Mouse (Mus musculus): ENCODE results near the gene Atf6b. TPM values are rescaled to one million over a fixed set of nuclear protein-coding genes. Genes with fewer than 3 reads are reported as not detected.

The Atf6b gene
- polyA plus RNA-seq, 1 experiment from 2014 or later, result 84.7 TPM

DNA sequence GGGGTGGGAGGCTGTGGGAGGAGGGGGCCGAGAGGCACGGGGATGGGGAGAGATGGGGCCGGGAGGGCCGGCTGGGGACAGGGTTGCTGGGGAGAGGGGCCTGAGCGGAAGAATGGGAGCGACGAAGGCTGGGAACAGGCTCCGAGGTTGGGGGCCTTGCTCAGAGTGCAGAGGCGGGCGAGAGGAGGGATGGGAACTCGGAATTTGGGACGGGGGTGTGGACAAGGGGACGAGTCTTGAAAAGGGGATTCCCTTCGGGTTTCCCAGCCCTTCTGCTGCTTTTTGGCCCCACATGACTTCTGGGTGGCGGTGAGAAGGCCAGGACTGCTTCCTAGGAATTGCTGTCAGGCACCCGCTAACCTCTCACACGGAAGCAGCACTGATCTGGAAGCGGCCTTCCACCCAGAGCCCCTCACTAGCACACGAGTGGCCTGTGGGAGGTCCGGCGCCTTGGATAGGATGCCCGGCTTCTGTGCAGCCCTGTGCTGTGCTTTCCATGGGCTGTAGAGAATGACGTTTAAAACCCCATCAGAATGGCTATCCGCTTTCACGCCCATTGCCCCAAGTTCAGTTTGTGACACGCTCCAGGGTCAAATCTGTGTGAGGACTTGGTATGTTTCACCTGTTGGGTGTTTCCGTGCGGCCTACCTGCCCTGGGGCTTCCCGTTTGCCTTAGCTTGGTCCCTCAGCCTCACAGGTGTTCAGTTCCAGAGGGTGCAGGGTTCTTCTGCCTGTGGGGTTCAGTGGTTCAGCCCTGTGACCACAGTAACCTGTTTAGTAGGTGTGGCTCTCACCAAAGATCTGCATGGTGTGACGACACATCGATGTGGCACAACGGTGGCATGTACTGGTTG lies 40.5 kb upstream of the Atf6b start:
- Histone ChIP-seq H3K4me1 (replicated peaks; ENCODE audit: control insufficient read depth, insufficient read depth, low read length) (peaks cover 43% of the 10 kb centered on the region), H3K4me3 (replicated peaks; ENCODE audit: low read length) (peak overlapping the region; percentile 80), H3K36me3 (replicated peaks; ENCODE audit: control insufficient read depth, insufficient read depth) (peaks cover 20% of the 10 kb centered on the region), H3K4me2 (replicated peaks) (peak overlapping the region; percentile 66), H3K27me3 (ENCODE audit: control insufficient read depth, insufficient read depth, low read length) (no peaks in the 10 kb centered on the region), H3K9me3 (ENCODE audit: control insufficient read depth, low read length) (no peaks in the 10 kb centered on the region), H3K9ac (peak overlapping the region; percentile 92), H3K27ac (peak overlapping the region; percentile 87)
- ATAC-seq (ENCODE audit: low FRiP score) (no peak), DNase-seq (ENCODE audit: low spot score) (no peak)
- WGBS, result 15% methylated on average over 32 of the region's 32 CpGs

- no peak overlapping the region; the same call in 1 of the 2 replicates for H3K9ac ChIP-seq
- no peak overlapping the region for H3K4me3 ChIP-seq (replicated peaks; ENCODE audit: low read length)
- H3K27ac ChIP-seq, result no peak overlapping the region
- H3K4me1 ChIP-seq (replicated peaks; ENCODE audit: control insufficient read depth, insufficient read depth, low read length), result peaks cover 34% of the 10 kb centered on the region
- no peaks in the 10 kb centered on the region for H3K27me3 ChIP-seq (ENCODE audit: control insufficient read depth, insufficient read depth, low read length)
- no peaks in the 10 kb centered on the region for H3K9me3 ChIP-seq (ENCODE audit: control insufficient read depth, low read length)
- H3K4me2 ChIP-seq (replicated peaks), result no peak overlapping the region
- 88% methylated on average over 7 of the region's 7 CpGs for WGBS
- peaks cover 36% of the 10 kb centered on the region for H3K36me3 ChIP-seq (replicated peaks; ENCODE audit: control insufficient read depth, insufficient read depth)
- ATAC-seq (ENCODE audit: low FRiP score), result no peak
- no peak for DNase-seq (ENCODE audit: low spot score)
Measured at GRCm38 (mm10) chr17:34607997-34608396, 38.9 kb upstream of the Atf6b start.

DNA sequence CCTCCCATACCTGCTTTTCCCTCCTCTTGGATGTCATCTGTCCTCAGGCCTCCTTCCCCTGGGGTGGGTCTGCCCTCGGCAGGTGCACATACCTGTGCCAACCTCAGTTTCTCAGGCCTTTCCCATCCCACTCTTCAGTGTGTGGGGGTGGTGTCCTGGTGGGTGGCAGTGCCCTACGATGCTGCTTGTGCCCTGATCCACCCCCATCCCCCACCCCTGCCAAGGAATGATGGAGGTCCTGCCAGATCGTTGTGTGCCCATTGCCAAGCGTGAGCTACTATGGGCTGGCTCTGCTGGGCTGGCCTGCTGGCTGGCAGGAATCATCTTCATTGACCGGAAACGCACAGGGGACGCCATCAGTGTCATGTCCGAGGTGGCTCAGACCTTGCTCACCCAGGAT lies 35.9 kb upstream of the Atf6b start:
- H3K27me3 ChIP-seq (ENCODE audit: control insufficient read depth, insufficient read depth, low read length), result no peaks in the 10 kb centered on the region
- 90% methylated on average over 8 of the region's 8 CpGs for WGBS
- H3K27ac ChIP-seq, result no peak overlapping the region
- DNase-seq (ENCODE audit: low spot score), result no peak
- H3K4me3 ChIP-seq (replicated peaks; ENCODE audit: low read length), result no peak overlapping the region
- ATAC-seq (ENCODE audit: low FRiP score), result no peak
- H3K9ac ChIP-seq, result no peak overlapping the region
- H3K9me3 ChIP-seq (ENCODE audit: control insufficient read depth, low read length), result no peaks in the 10 kb centered on the region
- no peak overlapping the region for H3K4me2 ChIP-seq (replicated peaks)
- H3K4me1 ChIP-seq (replicated peaks; ENCODE audit: control insufficient read depth, insufficient read depth, low read length), result peaks cover 24% of the 10 kb centered on the region
- peaks cover 64% of the 10 kb centered on the region for H3K36me3 ChIP-seq (replicated peaks; ENCODE audit: control insufficient read depth, insufficient read depth)

- DNase-seq (ENCODE audit: low spot score) (no peak), ATAC-seq (ENCODE audit: low FRiP score) (no peak)
- Histone ChIP-seq H3K36me3 (replicated peaks; ENCODE audit: control insufficient read depth, insufficient read depth) (peaks cover 72% of the 10 kb centered on the region), H3K27ac (no peak overlapping the region), H3K9me3 (ENCODE audit: control insufficient read depth, low read length) (no peaks in the 10 kb centered on the region), H3K4me2 (replicated peaks) (no peak overlapping the region), H3K27me3 (ENCODE audit: control insufficient read depth, insufficient read depth, low read length) (no peaks in the 10 kb centered on the region), H3K4me3 (replicated peaks; ENCODE audit: low read length) (no peak overlapping the region), H3K4me1 (replicated peaks; ENCODE audit: control insufficient read depth, insufficient read depth, low read length) (peaks cover 7% of the 10 kb centered on the region; the same call in 1 of the 2 replicates), H3K9ac (no peak overlapping the region)
- 88% methylated on average over 10 of the region's 11 CpGs for WGBS
Measured at GRCm38 (mm10) chr17:34613054-34613645, 33.8 kb upstream of the Atf6b start.

DNA sequence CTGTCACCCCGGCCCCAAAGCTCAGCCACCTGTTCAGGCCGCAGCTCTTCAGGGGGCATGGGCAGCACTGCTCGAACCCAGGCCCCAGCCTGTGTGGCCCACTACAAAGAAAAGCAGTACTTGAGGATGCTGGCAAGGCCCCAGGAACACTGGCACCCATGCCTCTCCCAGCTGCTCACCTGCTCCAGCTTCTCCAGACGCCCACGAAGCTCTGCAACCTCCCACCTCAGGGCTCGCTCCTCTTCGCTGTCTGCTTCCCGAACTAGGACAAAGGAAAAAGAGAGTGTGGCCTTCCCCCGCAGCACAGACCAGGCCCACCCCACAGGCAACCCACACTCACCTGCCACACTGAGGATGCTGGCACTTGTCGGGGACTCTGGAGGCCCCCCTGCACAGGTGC lies 33.1 kb upstream of the Atf6b start:
- H3K36me3 ChIP-seq (replicated peaks; ENCODE audit: control insufficient read depth, insufficient read depth), result peaks cover 72% of the 10 kb centered on the region
- DNase-seq (ENCODE audit: low spot score), result no peak
- WGBS, result 89% methylated on average over 10 of the region's 10 CpGs
- no peak overlapping the region for H3K4me2 ChIP-seq (replicated peaks)
- H3K9me3 ChIP-seq (ENCODE audit: control insufficient read depth, low read length), result no peaks in the 10 kb centered on the region
- no peak for ATAC-seq (ENCODE audit: low FRiP score)
- H3K27me3 ChIP-seq (ENCODE audit: control insufficient read depth, insufficient read depth, low read length), result no peaks in the 10 kb centered on the region
- H3K9ac ChIP-seq, result no peak overlapping the region
- no peak overlapping the region for H3K4me3 ChIP-seq (replicated peaks; ENCODE audit: low read length)
- no peak overlapping the region for H3K27ac ChIP-seq
- 0 out of 2 replicates have a peak, but pooled peaks cover under 1% of the 10 kb centered on the region for H3K4me1 ChIP-seq (replicated peaks; ENCODE audit: control insufficient read depth, insufficient read depth, low read length)

DNA sequence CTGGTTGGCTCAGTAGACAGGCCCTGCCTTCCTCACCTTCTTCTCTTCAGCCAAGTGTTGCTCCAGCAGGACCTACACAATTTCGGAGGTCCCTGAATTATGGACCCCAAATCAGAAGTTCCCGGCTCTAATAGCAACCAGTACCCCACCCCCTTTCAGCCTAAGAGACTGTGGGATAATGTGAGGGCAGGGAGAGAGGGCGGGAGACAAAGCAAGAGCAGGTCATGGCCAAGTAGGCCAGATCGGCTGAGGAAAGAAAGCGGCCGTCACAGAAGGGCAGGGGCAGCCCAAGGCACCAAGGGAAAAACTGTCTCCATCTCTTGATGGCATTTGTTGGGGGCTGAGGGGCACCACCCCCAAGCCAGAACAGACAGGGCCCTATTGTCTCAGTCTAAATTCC lies 31.1 kb upstream of the Atf6b start, which contains the start of gene Egfl8:
Gene Egfl8, minus strand, starts transcription at position 101 of the 400 bp plus-strand sequence.
- 63% methylated on average over 6 of the region's 6 CpGs for whole genome bisulfite sequencing
- H3K4me1 ChIP-seq (replicated peaks; ENCODE audit: control insufficient read depth, insufficient read depth, low read length), result no peaks in the 10 kb centered on the region
- no peaks in the 10 kb centered on the region for H3K27me3 ChIP-seq (ENCODE audit: control insufficient read depth, insufficient read depth, low read length)
- H3K4me3 ChIP-seq (replicated peaks; ENCODE audit: low read length), result no peak within 1 kb of the TSS
- H3K9me3 ChIP-seq (ENCODE audit: control insufficient read depth, low read length), result no peaks in the 10 kb centered on the region
- no peak for DNase-seq (ENCODE audit: low spot score)
- no peak for ATAC-seq (ENCODE audit: low FRiP score)
- peak within 1 kb of the TSS; percentile 24; the same call in 1 of the 2 replicates for H3K9ac ChIP-seq
- H3K36me3 ChIP-seq (replicated peaks; ENCODE audit: control insufficient read depth, insufficient read depth), result peaks cover 69% of the 10 kb centered on the region
- no peak within 1 kb of the TSS; the same call in 1 of the 2 replicates for H3K4me2 ChIP-seq (replicated peaks)
- peak within 1 kb of the TSS; percentile 10; the same call in 1 of the 2 replicates for H3K27ac ChIP-seq

GRCm38 (mm10) chr17:34618999-34619398 lies 27.9 kb upstream of the Atf6b start:
- Histone ChIP-seq H3K4me3 (replicated peaks; ENCODE audit: low read length) (no peak overlapping the region), H3K4me2 (replicated peaks) (no peak overlapping the region), H3K27ac (no peak overlapping the region), H3K36me3 (replicated peaks; ENCODE audit: control insufficient read depth, insufficient read depth) (peaks cover 67% of the 10 kb centered on the region), H3K4me1 (replicated peaks; ENCODE audit: control insufficient read depth, insufficient read depth, low read length) (no peaks in the 10 kb centered on the region), H3K27me3 (ENCODE audit: control insufficient read depth, insufficient read depth, low read length) (no peaks in the 10 kb centered on the region), H3K9me3 (ENCODE audit: control insufficient read depth, low read length) (no peaks in the 10 kb centered on the region), H3K9ac (no peak overlapping the region)
- ATAC-seq (ENCODE audit: low FRiP score) (no peak), DNase-seq (ENCODE audit: low spot score) (no peak)
- WGBS, result 13% methylated on average over 6 of the region's 6 CpGs

- Histone ChIP-seq H3K27me3 (ENCODE audit: control insufficient read depth, insufficient read depth, low read length) (no peaks in the 10 kb centered on the region), H3K36me3 (replicated peaks; ENCODE audit: control insufficient read depth, insufficient read depth) (peaks cover 58% of the 10 kb centered on the region), H3K4me1 (replicated peaks; ENCODE audit: control insufficient read depth, insufficient read depth, low read length) (peaks cover under 1% of the 10 kb centered on the region; the same call in 1 of the 2 replicates), H3K9me3 (ENCODE audit: control insufficient read depth, low read length) (no peaks in the 10 kb centered on the region), H3K4me2 (replicated peaks) (no peak overlapping the region), H3K4me3 (replicated peaks; ENCODE audit: low read length) (no peak overlapping the region), H3K27ac (no peak overlapping the region), H3K9ac (no peak overlapping the region)
- 94% methylated on average over 8 of the region's 8 CpGs for WGBS
- DNase-seq (ENCODE audit: low spot score) (no peak), ATAC-seq (ENCODE audit: low FRiP score) (no peak)
Measured at GRCm38 (mm10) chr17:34621006-34621405, 25.9 kb upstream of the Atf6b start.

- Histone ChIP-seq H3K36me3 (replicated peaks; ENCODE audit: control insufficient read depth, insufficient read depth) (peaks cover 46% of the 10 kb centered on the region), H3K9ac (no peak overlapping the region), H3K27me3 (ENCODE audit: control insufficient read depth, insufficient read depth, low read length) (no peaks in the 10 kb centered on the region), H3K27ac (no peak overlapping the region), H3K4me3 (replicated peaks; ENCODE audit: low read length) (no peak overlapping the region), H3K4me1 (replicated peaks; ENCODE audit: control insufficient read depth, insufficient read depth, low read length) (peaks cover 12% of the 10 kb centered on the region), H3K9me3 (ENCODE audit: control insufficient read depth, low read length) (no peaks in the 10 kb centered on the region), H3K4me2 (replicated peaks) (no peak overlapping the region)
- no peak for DNase-seq (ENCODE audit: low spot score)
- ATAC-seq (ENCODE audit: low FRiP score), result no peak
- 85% methylated on average over 9 of the region's 9 CpGs for WGBS
Measured at GRCm38 (mm10) chr17:34623161-34623560, 23.8 kb upstream of the Atf6b start.
